Mouse (Mus musculus): ENCODE results near the gene Syce1l.

Syce1l gene

DNA sequence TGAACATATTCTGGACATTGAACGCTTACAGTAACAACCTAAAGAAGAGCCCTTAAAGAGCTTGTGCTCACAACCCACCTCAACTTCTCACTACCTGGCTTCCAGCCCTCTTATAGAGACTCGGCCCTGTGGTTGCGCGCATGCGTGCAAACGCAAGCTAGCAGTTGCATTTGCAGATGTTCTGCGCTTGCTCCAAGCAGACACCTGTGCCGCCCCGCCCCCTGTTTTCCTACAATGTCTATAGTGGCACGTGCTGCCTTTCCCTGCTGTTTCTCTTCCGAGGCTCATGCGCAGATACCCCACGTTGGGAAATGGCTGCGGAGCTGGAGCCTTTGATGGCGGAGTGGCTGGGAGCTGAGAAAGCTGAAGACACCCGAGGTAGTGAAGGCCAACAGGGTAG, at the start of gene Syce1l:
Gene Syce1l (plus strand): TSS at position 288 of the 400 bp plus-strand sequence.
- in situ Hi-C loops (cut with MboI) = loop anchor here (25.0 kb wide), 3 partner anchors 494 to 1781 kb away; partner anchors contain the start of genes Cfdp1 and Nudt7

DNA sequence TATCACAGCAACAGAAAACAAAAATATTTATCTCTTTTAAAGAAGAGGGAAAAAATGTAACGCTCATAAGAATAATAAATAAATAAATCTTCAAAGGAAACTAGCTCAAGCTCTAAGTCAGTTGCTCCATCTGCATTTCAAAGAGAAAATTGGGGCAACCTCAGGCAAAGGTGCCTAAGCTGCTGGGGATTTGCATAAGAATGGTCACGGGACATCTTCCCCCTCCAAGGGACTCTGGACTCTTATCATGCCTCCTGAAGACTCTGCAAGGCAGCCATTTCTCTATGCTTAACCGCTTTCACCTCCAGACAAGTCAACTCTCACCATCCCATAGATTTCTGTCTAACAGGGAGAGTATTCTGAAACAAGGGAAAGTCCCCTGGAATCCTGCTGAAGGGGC, 44.6 kb upstream of the Syce1l start:
- in situ Hi-C loops (cut with MboI) = no loop called here

DNA sequence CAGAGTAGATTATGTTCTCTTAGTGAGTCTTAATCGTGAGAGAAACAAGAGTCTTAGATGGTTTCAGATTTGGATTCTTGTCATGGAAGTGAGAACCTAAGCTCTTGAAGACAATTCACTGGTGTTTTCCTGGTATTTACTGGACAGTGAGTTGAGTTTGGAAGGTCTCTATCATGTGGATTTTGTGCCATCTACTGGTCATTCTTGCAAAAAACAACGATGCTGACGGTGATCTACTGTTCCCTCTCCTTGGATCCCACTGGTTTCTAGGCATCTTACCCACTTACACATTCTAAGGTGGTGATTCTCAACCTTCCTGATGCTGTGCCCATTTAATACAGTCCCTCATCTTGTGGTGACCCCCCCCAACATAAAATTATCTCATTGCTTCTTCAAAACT, 10.4 kb upstream of the Syce1l start:
- in situ Hi-C loops (cut with MboI) = loop anchor here (10.0 to 25.0 kb wide), 4 partner anchors 505 to 1770 kb away; partner anchors contain the start of genes Cfdp1, Nudt7 and Wwox

- in situ Hi-C loops (cut with MboI) = loop anchor here (10.0 to 25.0 kb wide), 4 partner anchors 503 to 1772 kb away; partner anchors contain the start of genes Cfdp1, Nudt7 and Wwox
These were observed 8.9 kb upstream of the Syce1l start for GRCm38 (mm10) chr8:113634161-113634560.

GRCm38 (mm10) chr8:113634670-113635591, 8.1 kb upstream of the Syce1l start, which contains the start of gene Mon1b:
Gene Mon1b, plus strand, starts transcription at chr8:113635587.
- in situ Hi-C loops (cut with MboI) = loop anchor here (10.0 to 25.0 kb wide), 4 partner anchors 502 to 1773 kb away; partner anchors contain the start of genes Cfdp1, Nudt7 and Wwox

- in situ Hi-C loops (cut with MboI) = loop anchor here (10.0 to 25.0 kb wide), 4 partner anchors 502 to 1773 kb away; partner anchors contain the start of genes Cfdp1, Nudt7 and Wwox
These were observed 7.3 kb upstream of the Syce1l start for GRCm38 (mm10) chr8:113635592-113636279.

GRCm38 (mm10) chr8:113636280-113636628, 6.8 kb upstream of the Syce1l start:
- in situ Hi-C loops (cut with MboI) = loop anchor here (10.0 to 25.0 kb wide), 4 partner anchors 501 to 1774 kb away; partner anchors contain the start of genes Cfdp1, Nudt7 and Wwox

DNA sequence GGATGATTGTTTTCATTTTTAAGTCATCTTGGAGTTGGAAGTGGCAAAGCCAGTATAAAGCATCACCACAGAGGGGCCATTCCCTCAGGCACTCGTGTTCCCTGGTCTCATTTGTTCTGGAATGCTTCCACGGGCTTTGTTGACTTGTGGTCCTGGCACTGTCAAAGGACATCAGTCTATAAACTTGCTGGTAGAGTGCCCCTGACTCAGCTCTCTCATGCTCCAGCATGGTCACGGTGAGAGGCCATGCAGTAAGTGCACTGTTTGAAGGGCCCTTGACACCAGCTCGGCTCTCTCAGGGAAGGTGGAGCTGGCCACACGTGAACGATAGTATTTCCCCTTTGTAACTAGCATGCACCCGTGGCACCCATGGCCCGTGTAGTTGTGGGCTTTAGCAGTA, 2.7 kb upstream of the Syce1l start:
- in situ Hi-C loops (cut with MboI) = loop anchor here (25.0 kb wide), 3 partner anchors 497 to 1778 kb away; partner anchors contain the start of genes Cfdp1 and Nudt7

- in situ Hi-C loops (cut with MboI) = loop anchor here (25.0 kb wide), 3 partner anchors 494 to 1781 kb away; partner anchors contain the start of genes Cfdp1 and Nudt7
These were observed 632 bp downstream of the Syce1l start for GRCm38 (mm10) chr8:113643479-113644210.

- in situ Hi-C loops (cut with MboI) = loop anchor here (25.0 kb wide), 3 partner anchors 492 to 1783 kb away; partner anchors contain the start of genes Cfdp1 and Nudt7
These were observed 2.2 kb downstream of the Syce1l start for GRCm38 (mm10) chr8:113645220-113645619.

DNA sequence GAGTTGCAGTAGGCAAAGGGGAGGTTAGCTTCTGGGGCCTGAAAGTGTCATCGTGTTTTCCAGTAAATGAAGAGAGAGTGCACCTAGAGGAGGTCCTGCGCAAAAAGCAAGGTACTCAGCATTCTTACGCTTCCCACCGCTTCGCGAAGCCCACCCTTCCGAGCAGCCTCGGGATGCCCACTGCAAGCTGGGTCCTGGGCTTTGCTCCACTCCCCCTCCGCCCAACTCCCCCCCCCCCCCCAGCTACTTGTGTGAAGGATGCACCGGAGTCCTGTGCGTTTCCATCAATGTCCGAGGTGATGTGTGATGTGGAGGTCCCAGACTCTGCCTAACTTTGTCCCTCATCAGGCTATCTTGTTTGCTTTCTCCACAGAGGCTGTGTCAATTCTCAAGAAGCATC, 9.4 kb downstream of the Syce1l start:
- in situ Hi-C loops (cut with MboI) = no loop called here

DNA sequence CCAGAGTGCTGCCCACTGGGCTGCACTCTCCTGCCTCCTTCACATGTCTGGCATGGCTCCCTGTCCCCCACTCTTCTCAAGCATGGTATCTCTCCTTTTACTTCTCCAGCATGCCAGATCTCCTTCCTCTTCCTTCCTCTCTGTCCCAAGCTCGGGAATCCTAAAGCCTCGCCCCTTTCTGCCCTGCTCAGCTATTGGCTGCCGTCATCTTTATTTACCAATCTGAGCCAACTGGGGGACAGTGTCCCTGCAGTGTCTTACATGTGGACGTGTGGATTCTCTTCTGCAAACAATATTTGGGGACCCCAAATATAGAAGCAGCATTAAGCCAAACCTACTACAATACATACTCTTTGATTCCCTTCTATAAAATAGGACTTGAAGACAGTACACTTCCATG, 10.1 kb downstream of the Syce1l start:
- in situ Hi-C loops (cut with MboI) = no loop called here

DNA sequence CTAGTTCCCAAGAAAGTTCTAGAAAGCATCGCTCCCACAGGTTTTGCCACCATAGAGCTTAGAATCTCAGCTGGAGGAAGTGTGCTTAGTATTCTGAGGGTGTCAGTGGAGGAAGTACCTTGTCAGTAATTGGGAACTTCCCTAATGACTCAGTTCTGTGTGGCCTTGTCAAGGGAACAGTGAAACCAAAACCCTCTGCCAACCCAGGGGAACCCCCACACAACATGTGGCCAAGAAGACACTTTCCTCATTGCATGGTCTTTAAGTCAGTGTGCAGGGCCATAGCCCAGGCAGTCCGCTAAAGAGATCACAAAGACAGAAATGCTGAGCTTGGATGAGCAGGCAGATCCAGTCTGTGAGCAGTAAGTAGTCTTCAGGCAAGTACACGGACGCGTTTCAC, 13.1 kb downstream of the Syce1l start:
- in situ Hi-C loops (cut with MboI) = no loop called here

DNA sequence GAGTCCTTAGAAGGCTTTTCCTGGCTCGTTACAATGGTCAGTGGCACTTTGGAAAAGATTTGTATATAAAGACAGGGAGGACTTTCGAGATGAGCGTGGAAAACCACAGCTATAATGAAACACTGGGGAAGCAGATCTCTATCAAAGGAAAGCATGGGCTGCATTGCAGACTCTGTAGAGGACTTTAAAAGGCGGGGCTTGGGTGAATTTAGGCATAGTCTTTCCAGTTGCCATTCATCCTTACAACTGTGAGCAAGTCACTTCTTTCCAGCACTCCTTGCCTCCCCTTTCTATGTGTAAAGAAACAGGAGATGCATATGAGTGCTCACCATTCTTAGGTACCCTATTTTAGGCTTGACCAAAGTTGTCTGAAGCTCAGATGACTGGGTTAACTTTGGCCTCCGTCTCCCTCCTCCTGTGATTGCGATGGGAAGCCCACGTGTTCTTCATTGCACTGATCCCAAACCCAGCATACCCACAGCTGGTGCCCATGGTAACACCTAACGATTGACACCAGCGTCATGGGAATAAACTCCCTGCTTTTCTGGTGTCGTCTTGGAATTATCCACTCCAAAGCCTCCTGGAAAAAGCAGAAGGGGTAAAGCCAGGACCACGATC, 13.8 kb downstream of the Syce1l start:
- in situ Hi-C loops (cut with MboI) = no loop called here

- in situ Hi-C loops (cut with MboI) = no loop called here
These were observed 17.1 kb downstream of the Syce1l start for GRCm38 (mm10) chr8:113660128-113660527.

GRCm38 (mm10) chr8:113664544-113664943, 21.5 kb downstream of the Syce1l start:
- in situ Hi-C loops (cut with MboI) = no loop called here

DNA sequence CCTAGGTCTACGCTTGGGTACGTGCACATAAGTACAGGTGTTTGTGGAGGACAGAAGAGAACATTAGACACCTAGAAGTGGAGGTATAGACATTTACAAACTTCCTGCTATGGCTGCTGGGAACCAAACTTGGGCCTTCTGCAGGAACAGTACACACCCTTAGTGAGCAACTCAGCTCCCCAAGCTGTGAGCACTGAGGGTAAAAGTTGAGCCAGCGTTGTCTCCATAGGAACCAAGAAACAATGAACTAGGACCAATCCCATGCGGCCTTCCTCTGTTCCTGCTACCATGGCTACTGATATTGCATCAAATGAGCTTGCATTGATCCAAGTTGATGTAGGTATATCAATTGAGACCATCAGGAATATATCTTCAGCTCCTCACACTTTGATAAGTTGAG, 22.0 kb downstream of the Syce1l start:
- in situ Hi-C loops (cut with MboI) = no loop called here

DNA sequence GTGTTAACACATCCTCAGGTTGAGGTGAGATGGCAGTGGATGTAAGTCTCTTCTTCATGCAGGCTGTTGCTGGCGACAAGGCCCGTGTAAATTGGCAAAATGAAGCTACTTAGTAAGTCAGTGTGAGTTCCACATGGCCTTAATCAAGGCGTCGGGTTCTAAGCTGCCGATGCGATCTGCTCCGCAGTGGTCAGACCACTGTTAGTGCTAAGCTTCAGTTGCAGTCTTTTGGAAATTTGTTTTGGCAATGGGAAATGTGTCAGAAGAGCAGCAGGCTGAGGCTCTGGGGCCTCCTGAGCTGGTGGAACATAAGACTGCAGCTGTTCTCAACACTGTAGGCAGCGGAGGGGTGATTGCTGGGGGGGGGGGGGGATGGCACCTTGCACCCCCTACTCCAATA, 22.9 kb downstream of the Syce1l start:
- in situ Hi-C loops (cut with MboI) = no loop called here

- in situ Hi-C loops (cut with MboI) = no loop called here
These were observed 23.9 kb downstream of the Syce1l start for GRCm38 (mm10) chr8:113666714-113667432.

DNA sequence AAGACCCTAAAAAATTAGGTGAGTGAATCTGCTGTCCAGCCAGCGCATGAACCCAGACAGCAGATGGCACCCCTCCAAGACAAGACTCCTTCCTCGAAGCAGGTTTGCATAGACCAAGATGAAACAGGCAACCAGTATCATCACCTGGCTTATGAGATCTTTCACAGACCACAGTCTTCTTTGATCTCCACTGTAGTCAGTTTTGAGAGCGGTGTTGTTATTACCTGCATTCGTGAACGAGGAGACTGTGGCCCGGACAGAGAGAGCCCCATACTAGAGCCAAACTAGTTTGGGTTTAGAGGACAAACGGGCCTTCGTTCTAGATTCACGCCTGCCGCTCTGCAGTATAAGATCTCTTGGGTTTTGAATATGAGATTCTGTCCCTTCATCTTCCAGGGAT, 26.9 kb downstream of the Syce1l start:
- in situ Hi-C loops (cut with MboI) = no loop called here
